Mouse (Mus musculus): ENCODE measurements around the gene Sorcs2.

The Sorcs2 gene

GRCm38 (mm10) chr5:36389731-36390590, 8.0 kb downstream of the Sorcs2 start:
- DNase-seq, result no peak

GRCm38 (mm10) chr5:36385062-36385461, 12.9 kb downstream of the Sorcs2 start:
- DNase-seq, result no peak

DNA sequence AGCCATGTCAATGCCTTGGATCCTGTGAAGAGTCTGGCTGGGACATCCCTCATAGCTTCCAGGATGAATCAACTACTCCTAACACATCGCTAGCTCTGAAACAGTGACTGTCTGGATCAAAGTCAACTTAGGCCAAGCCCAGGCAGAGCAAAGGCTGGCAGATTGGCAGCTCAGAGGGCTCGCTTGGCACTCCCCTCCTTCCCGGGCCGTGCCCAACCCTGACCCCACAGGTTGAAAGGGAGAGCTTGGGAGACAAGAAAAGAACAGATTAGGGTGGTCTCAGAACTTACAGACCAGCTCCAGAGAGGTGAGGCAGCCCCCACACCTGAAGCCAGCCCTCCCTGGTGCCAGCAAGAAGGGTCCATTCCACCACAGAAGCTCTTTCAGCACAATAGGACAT, 14.5 kb downstream of the Sorcs2 start:
- DNase-seq, result no peak

DNA sequence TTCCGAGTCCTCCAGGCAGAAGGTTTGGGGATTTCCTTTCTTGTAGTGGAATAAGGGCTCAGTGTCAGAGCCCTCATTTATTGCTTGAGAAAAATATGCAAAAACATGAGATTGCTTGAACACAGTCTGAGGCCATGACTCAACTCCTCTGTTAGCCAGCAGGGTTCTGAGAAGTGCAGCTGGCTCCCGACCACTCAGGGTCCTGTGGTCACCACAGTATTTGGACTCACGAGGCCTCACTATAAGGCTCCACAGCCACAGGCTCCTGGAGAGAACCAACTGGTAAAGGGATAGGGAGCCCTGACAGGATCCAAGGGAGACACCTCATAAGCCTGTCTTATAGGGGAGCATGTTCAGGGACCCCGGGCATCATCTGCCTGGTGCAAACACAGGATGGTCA, 15.2 kb downstream of the Sorcs2 start:
- DNase-seq, result no peak

- DNase-seq, result no peak
These were observed 15.7 kb downstream of the Sorcs2 start for GRCm38 (mm10) chr5:36382134-36382693.

DNA sequence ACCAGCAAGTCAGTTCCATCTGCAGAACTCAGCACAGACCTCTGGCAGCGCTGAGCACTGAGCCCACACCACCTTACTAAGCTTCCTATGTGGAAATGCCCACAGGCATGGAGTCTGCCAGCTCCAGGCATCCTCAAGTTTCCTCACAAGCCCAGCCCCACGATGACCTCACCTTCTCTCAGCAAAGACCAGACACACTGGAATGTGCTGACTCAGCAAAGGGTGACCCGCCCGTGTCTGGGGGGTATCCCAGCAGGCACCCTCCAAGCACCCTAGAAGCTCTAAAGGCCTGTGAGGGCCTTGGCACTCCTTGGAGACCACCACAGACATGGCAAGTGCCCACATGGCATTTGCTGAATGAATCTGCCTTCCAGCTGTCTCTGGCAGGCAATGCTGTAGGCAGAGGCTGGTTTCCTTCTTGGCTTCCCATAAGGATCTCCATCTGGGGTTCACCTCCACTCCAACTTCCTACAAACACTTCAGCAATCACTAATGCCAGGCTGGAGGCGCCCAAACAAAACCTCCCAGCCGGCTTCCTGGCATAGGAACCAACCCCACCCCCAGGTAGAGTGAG, 17.9 kb downstream of the Sorcs2 start:
- no peak for DNase-seq

- no peak for DNase-seq
These were observed 19.6 kb downstream of the Sorcs2 start for GRCm38 (mm10) chr5:36378370-36378738.

GRCm38 (mm10) chr5:36377456-36378369, 20.2 kb downstream of the Sorcs2 start:
- DNase-seq, result no peak

GRCm38 (mm10) chr5:36375886-36376285, 22.1 kb downstream of the Sorcs2 start:
- no peak for DNase-seq

GRCm38 (mm10) chr5:36374221-36375050, 23.5 kb downstream of the Sorcs2 start:
- no peak for DNase-seq

DNA sequence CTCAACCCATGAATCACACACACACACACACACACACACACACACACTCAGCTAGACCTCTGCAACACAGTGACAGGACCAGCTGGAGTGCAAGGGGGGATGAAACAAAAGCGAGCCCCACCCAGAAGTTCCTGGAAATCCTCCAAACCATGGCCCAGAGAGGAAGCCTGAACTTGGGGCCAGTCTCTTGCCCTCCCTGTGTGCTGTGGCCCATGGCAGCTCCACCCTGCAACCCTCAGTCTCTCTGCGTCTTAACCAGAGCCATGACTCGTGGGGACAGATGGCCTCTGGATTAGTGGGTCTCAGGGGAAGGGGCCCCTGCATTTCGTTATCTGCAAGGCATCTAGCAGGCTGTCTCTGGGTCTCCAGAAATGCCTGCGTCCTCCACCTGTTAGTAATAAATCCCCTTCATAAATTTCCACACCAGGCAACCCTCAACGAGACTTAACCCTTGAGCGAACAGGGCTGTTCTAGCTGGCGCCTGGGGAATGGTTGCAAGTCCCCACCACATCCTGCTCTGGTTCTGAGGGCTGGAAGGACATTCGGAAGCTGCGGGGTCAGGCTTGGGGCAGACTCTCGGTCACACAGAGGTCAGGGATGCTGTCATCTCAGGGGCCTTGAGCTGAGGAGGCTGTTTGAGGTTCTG, 24.6 kb downstream of the Sorcs2 start:
- no peak for DNase-seq

GRCm38 (mm10) chr5:36371731-36372130, 26.2 kb downstream of the Sorcs2 start:
- DNase-seq, result no peak

- DNase-seq, result no peak
These were observed 28.7 kb downstream of the Sorcs2 start for GRCm38 (mm10) chr5:36369261-36369684.

GRCm38 (mm10) chr5:36368511-36369135, 29.3 kb downstream of the Sorcs2 start:
- no peak for DNase-seq

- no peak for DNase-seq
These were observed 30.0 kb downstream of the Sorcs2 start for GRCm38 (mm10) chr5:36367911-36368310.

DNA sequence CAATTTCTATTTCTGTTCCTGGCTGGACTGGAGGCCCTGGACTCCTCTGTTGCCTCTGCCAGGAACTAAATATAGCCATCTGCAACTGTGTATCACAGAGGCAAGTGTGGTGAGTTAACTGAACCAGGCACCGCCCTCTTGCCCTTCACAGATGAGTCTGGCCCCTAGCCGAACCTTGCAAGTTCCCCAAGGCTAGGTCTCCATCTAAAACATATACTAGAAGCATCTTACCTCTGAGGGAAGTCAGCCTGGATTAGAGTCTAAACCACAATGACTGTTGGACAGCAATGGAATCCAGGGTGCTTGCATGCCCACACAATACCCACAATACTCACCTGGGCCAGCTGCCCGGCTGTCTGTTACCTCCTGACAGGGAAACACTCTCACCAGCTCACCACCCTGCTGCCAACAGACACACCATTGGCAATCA, 30.7 kb downstream of the Sorcs2 start:
- DNase-seq, result no peak

- no peak for DNase-seq
These were observed 36.2 kb downstream of the Sorcs2 start for GRCm38 (mm10) chr5:36361749-36362148.

DNA sequence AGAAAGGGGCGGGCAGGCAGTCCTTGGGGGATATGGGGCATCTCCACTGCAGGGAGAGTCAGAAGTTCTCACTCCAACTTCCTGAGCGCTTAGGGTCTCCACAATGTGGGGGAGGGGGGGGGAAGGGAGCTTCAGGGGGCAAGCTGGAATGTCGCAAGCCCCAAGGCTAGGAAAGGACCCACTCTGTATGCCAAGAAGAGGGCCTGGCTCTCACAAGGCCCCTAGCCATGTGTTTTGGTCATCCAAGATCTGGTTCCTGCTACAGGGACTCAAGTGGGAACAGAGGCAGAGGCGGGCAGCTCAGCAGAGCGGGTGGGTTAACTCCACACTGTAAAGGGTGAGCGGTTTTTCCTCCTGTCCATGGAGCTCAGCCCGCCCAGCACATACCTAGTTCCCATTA, 37.6 kb downstream of the Sorcs2 start:
- no peak for DNase-seq

DNA sequence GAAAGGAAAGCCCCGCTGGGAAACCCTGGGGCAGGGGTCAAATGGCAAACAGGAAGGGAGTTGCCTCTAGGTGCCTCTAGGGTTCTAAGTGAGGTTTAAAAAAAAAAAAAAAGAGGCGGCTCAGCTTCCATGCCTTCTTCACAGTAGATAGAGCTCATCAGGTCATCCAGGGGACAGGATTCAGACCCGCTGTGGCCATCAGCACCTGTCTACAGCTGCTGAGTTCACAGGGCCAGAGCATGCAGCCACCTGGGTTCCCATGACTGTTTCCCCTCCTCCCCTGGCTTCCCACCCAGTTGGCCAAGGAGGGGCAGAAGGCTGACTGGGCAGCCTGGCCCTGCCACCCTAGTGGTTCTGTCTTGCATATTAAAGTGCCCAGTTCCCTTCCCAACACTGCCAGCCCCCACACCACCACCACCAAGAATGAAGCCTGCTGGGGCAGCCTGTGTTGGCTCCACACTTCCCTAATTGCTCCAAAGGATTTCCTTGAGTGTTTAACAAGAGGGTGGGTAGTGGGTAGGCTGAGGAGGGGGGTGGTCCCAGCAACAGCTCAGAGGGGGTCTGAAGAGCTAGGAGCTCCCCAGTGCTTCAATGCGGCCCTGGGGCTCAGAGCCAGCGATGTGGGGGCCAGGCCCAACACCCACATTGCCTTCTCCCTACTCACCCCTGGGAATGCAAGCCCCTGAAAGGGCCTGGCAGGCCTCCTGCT, 38.2 kb downstream of the Sorcs2 start:
- DNase-seq, result no peak

DNA sequence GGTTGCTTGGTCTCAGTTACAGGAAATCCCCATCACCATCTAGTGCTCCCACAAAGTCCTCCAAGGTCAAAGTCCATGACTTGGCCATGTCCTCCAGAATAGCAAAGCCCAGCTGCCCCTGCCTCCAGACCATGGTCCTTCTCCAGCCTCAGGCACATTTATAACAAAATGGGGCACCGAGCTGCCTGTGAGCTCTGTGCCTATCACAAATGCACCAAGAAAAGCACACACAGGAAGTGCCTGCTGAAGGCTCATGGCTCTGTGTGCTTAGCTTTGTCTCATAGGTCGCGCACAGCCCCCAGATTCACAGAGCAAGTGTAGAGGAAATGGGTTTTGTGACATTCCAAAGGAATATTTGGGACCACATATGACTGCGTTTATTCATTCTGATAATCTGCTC, 39.8 kb downstream of the Sorcs2 start:
- DNase-seq, result no peak
